Mouse (Mus musculus) liver, embryonic 16.5 days (tissue): Measurements from ENCODE around the gene Carnmt1. TPM values are rescaled to one million over a fixed set of nuclear protein-coding genes. Genes with fewer than 3 reads are reported as not detected.
A peak's percentile ranks its signal among the peaks of the same experiment; 100 is the strongest.

Experiments used
- ATAC-seq: fragments of 200-750 bp; cut with Nextera tagmentation; 2 replicates; pipeline ENCODE4 v1.8.0; 2017; ENCODE audit warnings: low read depth, mild to moderate bottlenecking, moderate number of reproducible peaks, moderate library complexity
- H3K27ac ChIP-seq: fragments of 300-500 bp; sonication (generic); 2 replicates; pipeline ENCODE4 v1.5.1; 2014; ENCODE audit warnings: mild to moderate bottlenecking, low read length
- H3K27me3 ChIP-seq: fragments of 300-500 bp; sonication (generic); 2 replicates; pipeline ENCODE4 v1.6.1; 2014; ENCODE audit warnings: low read depth, low read length, mixed read lengths; ENCODE audit not compliant: control insufficient read depth, insufficient read depth
- H3K36me3 ChIP-seq: fragments of 300-500 bp; sonication (generic); 2 replicates; pipeline ENCODE4 v1.6.1; 2014; ENCODE audit warnings: mild to moderate bottlenecking; ENCODE audit not compliant: control insufficient read depth, insufficient read depth
- H3K4me1 ChIP-seq: fragments of 300-500 bp; sonication (generic); 2 replicates; pipeline ENCODE4 v1.6.1; 2014; ENCODE audit warnings: low read depth, low read length, mixed read lengths; ENCODE audit not compliant: control insufficient read depth
- H3K4me2 ChIP-seq: fragments of 300-500 bp; sonication (generic); 2 replicates; pipeline ENCODE4 v1.6.1; 2014; ENCODE audit warnings: low read depth, low read length, mixed read lengths
- H3K4me3 ChIP-seq: fragments of 300-500 bp; sonication (generic); 2 replicates; pipeline ENCODE4 v1.5.1; 2014; ENCODE audit warnings: low read depth, mild to moderate bottlenecking, low read length
- H3K9ac ChIP-seq: fragments of 300-500 bp; sonication (generic); 2 replicates; pipeline ENCODE4 v1.6.1; 2014; ENCODE audit warnings: low read depth, low read length
- H3K9me3 ChIP-seq: fragments of 300-500 bp; sonication (generic); replicated peaks from 2 replicates; pipeline ENCODE4 v1.6.1; 2016; ENCODE audit warnings: low read length; ENCODE audit not compliant: control insufficient read depth
- WGBS: fragments of 180-500 bp; shearing (Covaris S2); extraction: QIAGEN DNeasy Blood & Tissue Kit; methylation state at CpG from one replicate; pipeline ENCODE4 v1.1.7; 2014; ENCODE audit not compliant: insufficient replicate concordance; 5-methylcytosine and 5-hydroxymethylcytosine counted together
- polyA plus RNA-seq: library from polyadenylated mRNA; unstranded; fragments of >200 nt; fragmentation: Nextera tagmentation; extraction: Ambion mirVana; gene quantifications from 2 replicates; pipeline ENCODE4 v1.2.1, GENCODE M21; 2015

Gene Carnmt1
- polyA plus RNA-seq, 1 experiment from 2014 or later = 12.6 TPM

DNA sequence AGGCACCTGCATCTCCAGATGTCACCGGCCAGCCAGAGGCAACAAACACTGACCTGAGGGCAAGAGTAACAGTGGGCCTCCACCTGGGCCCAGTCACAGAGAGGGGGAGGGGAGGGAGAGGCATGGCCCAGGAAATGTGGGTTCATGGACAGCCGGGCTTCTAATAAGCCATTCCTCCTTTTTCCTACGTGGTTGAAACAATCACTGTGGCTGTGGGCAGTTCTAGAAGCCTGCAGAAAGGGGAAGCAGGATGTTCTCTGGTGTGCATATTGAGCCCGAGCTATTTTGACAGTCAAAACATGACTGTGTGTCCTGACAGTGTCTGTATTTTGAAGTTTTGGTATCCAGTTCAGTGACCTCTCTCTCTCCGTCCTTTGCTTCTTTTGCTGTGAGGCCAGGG, 31.6 kb upstream of the Carnmt1 start:
- H3K4me2 ChIP-seq = no peak overlapping the region
- H3K27me3 ChIP-seq = no peaks in the 10 kb centered on the region
- WGBS = 28% methylated on average over 5 of the region's 5 CpGs
- peaks cover 7% of the 10 kb centered on the region for H3K4me1 ChIP-seq
- no peak overlapping the region for H3K4me3 ChIP-seq
- ATAC-seq = no peak
- no peaks in the 10 kb centered on the region for H3K36me3 ChIP-seq
- H3K9ac ChIP-seq = no peak overlapping the region
- H3K9me3 ChIP-seq = no peaks in the 10 kb centered on the region
- no peak overlapping the region for H3K27ac ChIP-seq

DNA sequence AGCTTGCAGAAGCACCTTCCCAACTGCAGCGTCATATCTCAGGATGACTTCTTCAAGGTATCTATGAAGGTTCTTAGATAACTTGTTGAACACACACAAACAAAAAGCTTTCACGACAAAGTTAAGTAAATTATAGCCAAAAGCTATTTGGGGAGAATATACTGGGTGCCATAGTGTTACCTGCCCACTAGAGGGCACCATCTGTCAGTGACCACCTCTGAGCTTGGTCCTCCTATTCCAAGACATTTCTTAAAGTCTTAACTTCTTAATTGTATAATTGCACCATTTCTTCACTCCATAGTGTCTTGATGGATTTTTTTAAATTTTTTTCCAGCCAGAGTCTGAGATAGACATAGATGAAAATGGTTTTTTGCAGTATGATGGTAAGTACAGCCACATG, 31.0 kb upstream of the Carnmt1 start:
- no peak overlapping the region for H3K27ac ChIP-seq
- no peaks in the 10 kb centered on the region for H3K27me3 ChIP-seq
- ATAC-seq = no peak
- no peak overlapping the region for H3K4me2 ChIP-seq
- no peaks in the 10 kb centered on the region for H3K36me3 ChIP-seq
- peaks cover 12% of the 10 kb centered on the region for H3K4me1 ChIP-seq
- 39% methylated on average over 2 of the region's 2 CpGs for WGBS
- no peaks in the 10 kb centered on the region for H3K9me3 ChIP-seq
- no peak overlapping the region for H3K9ac ChIP-seq
- no peak overlapping the region for H3K4me3 ChIP-seq

DNA sequence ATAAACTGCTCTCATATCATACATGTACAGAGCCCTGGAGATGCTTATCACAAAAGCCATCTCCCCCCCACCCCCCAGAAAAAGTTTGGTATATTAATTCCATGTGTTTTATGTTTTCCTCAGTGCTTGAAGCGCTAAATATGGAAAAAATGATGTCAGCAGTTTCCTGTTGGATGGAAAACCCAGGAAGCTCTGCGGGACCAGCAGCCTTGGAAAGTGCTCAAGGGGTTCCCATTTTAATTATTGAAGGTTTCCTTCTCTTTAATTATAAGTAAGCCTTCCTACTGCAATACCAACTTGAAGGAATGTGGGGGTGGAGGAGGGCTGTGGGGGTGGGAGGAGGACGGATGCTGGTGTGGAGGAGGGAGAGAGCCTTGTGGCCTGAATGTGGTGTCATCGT, 29.6 kb upstream of the Carnmt1 start:
- H3K4me1 ChIP-seq = peaks cover 15% of the 10 kb centered on the region
- ATAC-seq = no peak
- no peak overlapping the region for H3K27ac ChIP-seq
- WGBS = 74% methylated on average over 4 of the region's 4 CpGs
- no peaks in the 10 kb centered on the region for H3K36me3 ChIP-seq
- no peak overlapping the region for H3K4me3 ChIP-seq
- H3K27me3 ChIP-seq = no peaks in the 10 kb centered on the region
- H3K9me3 ChIP-seq = no peaks in the 10 kb centered on the region
- H3K4me2 ChIP-seq = no peak overlapping the region
- no peak overlapping the region for H3K9ac ChIP-seq

DNA sequence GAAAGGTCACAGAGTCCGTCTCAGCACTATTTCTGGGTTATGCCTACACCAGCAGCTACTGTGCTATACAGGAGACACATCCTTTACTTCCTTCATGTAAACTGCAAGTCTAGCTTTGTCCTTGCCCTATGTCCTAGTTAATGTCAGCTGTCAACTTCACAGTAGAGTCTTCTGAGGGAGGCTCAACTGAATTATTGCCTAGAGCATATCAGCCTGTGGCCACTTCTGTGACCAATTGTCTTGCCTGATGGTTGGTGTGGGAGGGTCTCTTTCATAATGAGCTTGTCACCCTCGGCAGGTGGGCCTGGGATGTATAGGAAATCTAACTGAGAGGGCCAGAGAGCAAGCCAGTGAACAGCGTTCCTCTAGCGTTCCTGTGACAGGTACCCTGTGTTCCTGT, 27.2 kb upstream of the Carnmt1 start:
- ATAC-seq = no peak
- no peak overlapping the region for H3K4me2 ChIP-seq
- no peaks in the 10 kb centered on the region for H3K9me3 ChIP-seq
- peaks cover 37% of the 10 kb centered on the region for H3K4me1 ChIP-seq
- H3K36me3 ChIP-seq = no peaks in the 10 kb centered on the region
- no peak overlapping the region for H3K9ac ChIP-seq
- peak overlapping the region; percentile 76 for H3K27ac ChIP-seq
- H3K4me3 ChIP-seq = no peak overlapping the region
- WGBS = 72% methylated on average over 4 of the region's 4 CpGs
- H3K27me3 ChIP-seq = no peaks in the 10 kb centered on the region

DNA sequence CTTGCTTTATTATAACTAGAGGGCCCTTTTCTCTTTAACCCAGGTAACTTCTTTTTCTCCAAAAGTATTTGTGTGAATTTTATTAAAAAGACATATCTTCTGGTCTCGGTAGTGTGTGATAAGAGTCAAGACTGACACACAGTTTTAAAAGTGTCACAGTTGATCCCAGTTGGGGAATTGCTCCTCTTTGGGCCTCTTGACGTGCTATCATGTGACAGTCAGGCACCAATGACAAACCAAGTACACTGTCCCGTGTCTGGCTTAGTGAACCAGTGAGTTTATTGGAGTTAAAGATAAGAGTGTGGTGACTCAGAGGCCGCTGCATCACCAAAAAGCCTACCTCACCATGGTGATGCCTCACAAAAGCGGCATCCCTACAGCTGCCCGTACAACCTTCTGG, 26.5 kb upstream of the Carnmt1 start:
- no peaks in the 10 kb centered on the region for H3K36me3 ChIP-seq
- no peak overlapping the region for H3K4me3 ChIP-seq
- WGBS = 37% methylated on average over 6 of the region's 6 CpGs
- H3K27me3 ChIP-seq = no peaks in the 10 kb centered on the region
- peak overlapping the region; percentile 43 for H3K4me2 ChIP-seq
- H3K4me1 ChIP-seq = peaks cover 37% of the 10 kb centered on the region
- no peak overlapping the region for H3K9ac ChIP-seq
- H3K9me3 ChIP-seq = no peaks in the 10 kb centered on the region
- peak; percentile 91 for ATAC-seq
- H3K27ac ChIP-seq = peak overlapping the region; percentile 76

DNA sequence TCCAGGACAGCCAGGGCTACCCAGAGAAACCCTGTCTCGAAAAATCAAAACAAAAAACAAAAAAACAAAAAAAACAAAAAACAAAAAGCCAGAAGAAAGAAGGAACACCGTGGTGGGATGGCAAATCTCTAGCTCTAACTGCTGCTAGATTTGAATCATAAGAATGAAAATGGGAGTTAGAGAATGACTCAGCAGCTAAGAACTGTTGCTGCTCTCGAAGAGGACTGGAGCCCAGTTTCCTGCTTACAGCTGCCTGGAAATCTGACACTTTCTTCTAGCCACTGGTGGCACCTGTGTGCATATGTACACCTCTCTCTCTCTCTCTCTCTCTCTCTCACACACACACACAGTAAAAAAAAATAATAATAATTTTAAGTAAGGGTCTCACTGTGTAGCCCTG, 24.2 kb upstream of the Carnmt1 start:
- peaks cover 51% of the 10 kb centered on the region for H3K4me1 ChIP-seq
- peak overlapping the region; percentile 31 for H3K4me2 ChIP-seq
- WGBS = 21% methylated on average over 3 of the region's 3 CpGs
- no peaks in the 10 kb centered on the region for H3K36me3 ChIP-seq
- H3K9me3 ChIP-seq = no peaks in the 10 kb centered on the region
- H3K27me3 ChIP-seq = no peaks in the 10 kb centered on the region
- no peak overlapping the region for H3K4me3 ChIP-seq
- H3K27ac ChIP-seq = peak overlapping the region; percentile 87
- H3K9ac ChIP-seq = peak overlapping the region; percentile 35; the same call in 1 of the 2 replicates
- no peak for ATAC-seq

DNA sequence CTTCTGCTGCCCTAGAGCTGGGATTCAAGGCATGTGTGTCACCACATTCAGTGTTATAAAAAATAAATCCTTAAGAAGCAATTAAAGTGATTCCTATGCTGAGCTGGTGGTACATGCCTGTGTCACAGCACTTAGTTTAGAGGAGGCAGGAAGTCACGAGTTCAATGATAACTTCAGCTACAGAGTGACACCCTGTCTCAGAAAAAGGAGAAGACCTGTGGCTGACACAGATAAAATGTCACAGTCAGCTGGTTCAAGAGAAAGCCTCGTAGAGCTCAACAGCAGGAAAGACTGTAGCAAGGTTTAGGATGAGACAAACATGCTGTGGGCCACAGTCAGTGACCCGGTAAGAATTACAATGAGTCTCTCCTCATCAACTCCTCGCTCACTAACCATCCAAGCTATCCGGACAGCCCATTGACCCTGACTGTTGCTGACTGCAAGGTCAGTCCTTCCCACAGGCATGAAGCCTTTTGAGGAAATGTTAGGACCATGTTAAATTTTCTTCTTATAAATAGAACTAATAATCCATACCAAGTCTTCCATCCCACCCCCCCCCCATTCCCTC, 23.6 kb upstream of the Carnmt1 start:
- Histone ChIP-seq H3K4me3 (no peak overlapping the region), H3K4me1 (peaks cover 51% of the 10 kb centered on the region), H3K27me3 (no peaks in the 10 kb centered on the region), H3K27ac (peak overlapping the region; percentile 87), H3K36me3 (no peaks in the 10 kb centered on the region), H3K9me3 (no peaks in the 10 kb centered on the region), H3K4me2 (peak overlapping the region; percentile 31; the same call in 1 of the 2 replicates), H3K9ac (peak overlapping the region; percentile 35)
- ATAC-seq = peak; percentile 75
- WGBS = 23% methylated on average over 5 of the region's 5 CpGs

DNA sequence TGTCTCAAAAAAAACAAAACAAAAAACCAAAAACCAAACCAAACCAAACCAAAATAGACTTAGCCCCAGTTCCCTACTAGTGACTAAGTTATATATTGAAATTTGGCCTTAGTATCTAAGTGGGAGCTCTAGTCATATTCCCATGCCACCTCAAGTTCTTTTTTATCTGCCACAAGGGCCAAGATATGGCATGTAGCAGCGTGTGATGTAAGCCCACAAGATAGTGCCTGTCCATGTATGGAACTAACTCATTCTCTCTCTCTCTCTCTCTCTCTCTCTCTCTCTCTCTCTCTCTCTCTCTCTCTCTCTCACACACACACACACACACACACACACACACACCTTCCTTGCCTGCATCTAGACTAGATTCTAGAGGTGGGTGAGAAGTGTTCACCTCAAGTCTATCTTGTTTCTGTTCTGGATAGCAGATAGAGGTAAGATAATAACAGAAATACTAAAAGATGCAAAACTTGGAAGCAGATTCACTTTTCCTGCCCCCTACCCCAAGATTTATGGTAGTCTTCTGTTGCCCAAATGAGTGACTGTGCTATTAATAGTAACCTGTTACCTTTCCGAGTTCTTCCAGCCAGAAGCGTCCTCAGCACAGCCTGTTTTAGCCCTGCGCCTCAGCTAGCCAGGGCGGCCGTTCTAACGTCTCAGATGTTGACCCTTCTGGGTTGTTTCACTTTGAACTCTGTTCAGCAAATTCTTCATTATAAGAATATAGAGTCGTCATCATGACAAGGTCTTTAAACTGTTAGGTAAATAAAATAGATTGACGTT, 22.6 kb upstream of the Carnmt1 start:
- Histone ChIP-seq H3K27ac (no peak overlapping the region; the same call in 1 of the 2 replicates), H3K4me1 (peaks cover 51% of the 10 kb centered on the region)

DNA sequence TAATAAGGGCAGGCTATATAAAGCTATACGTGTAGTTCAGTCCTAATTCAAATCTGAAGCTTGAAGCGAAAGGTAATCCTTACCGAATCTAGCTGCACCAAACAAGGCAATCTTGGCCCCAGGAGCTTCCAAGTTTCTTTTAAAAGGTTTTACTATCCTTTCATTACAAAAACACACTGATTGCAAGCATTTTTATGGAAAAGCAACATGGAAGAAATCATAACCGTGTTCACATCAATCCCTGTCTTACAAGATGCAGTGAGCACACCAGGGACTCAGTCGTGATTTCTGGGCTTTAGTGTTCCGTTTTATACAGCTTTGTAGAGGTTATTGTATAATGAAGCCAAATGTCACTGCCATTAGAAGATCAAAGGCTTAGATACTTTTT, 22.0 kb upstream of the Carnmt1 start:
- WGBS = 80% methylated on average over 6 of the region's 6 CpGs
- H3K27ac ChIP-seq = no peak overlapping the region
- no peak overlapping the region for H3K4me2 ChIP-seq
- no peak overlapping the region for H3K4me3 ChIP-seq
- no peaks in the 10 kb centered on the region for H3K27me3 ChIP-seq
- peaks cover 50% of the 10 kb centered on the region for H3K4me1 ChIP-seq
- H3K36me3 ChIP-seq = no peaks in the 10 kb centered on the region
- no peak for ATAC-seq
- H3K9ac ChIP-seq = no peak overlapping the region
- H3K9me3 ChIP-seq = no peaks in the 10 kb centered on the region

More for the DNA sequence above, 22.6 kb upstream of the Carnmt1 start:
- H3K9ac ChIP-seq = no peak overlapping the region
- 61% methylated on average over 9 of the region's 9 CpGs for WGBS
- H3K4me2 ChIP-seq = no peak overlapping the region
- no peaks in the 10 kb centered on the region for H3K36me3 ChIP-seq
- H3K4me3 ChIP-seq = no peak overlapping the region
- H3K27me3 ChIP-seq = no peaks in the 10 kb centered on the region
- no peaks in the 10 kb centered on the region for H3K9me3 ChIP-seq
- no peak for ATAC-seq
